Mouse (Mus musculus) midbrain, embryonic 12.5 days (tissue): ENCODE measurements around the gene Srsf12. TPM values are rescaled to one million over a fixed set of nuclear protein-coding genes. Genes with fewer than 3 reads are reported as not detected.

Source experiments
- ATAC-seq: fragments of 200-750 bp; cut with Nextera tagmentation; 2 replicates; pipeline ENCODE4 v1.8.0; 2017; ENCODE audit warnings: low read depth, moderate TSS enrichment, moderate library complexity; ENCODE audit not compliant: low FRiP score
- H3K27ac ChIP-seq: fragments of 300-500 bp; sonication (generic); replicated peaks from 2 replicates; pipeline ENCODE4 v1.5.1; 2016; ENCODE audit warnings: mild to moderate bottlenecking
- H3K27me3 ChIP-seq: fragments of 300-500 bp; sonication (generic); 2 replicates; pipeline ENCODE4 v1.6.1; 2016; ENCODE audit warnings: mild to moderate bottlenecking
- H3K36me3 ChIP-seq: fragments of 300-500 bp; sonication (generic); 2 replicates; pipeline ENCODE4 v1.6.1; 2016
- H3K4me1 ChIP-seq: fragments of 300-500 bp; sonication (generic); 2 replicates; pipeline ENCODE4 v1.6.1; 2016
- H3K4me2 ChIP-seq: fragments of 300-500 bp; sonication (generic); replicated peaks from 2 replicates; pipeline ENCODE4 v1.6.1; 2016; ENCODE audit warnings: mild to moderate bottlenecking, moderate library complexity
- H3K4me3 ChIP-seq: fragments of 300-500 bp; sonication (generic); 2 replicates; pipeline ENCODE4 v1.5.1; 2016; ENCODE audit warnings: mild to moderate bottlenecking
- H3K9ac ChIP-seq: fragments of 300-500 bp; sonication (generic); replicated peaks from 2 replicates; pipeline ENCODE4 v1.6.1; 2016; ENCODE audit warnings: mild to moderate bottlenecking, moderate library complexity
- H3K9me3 ChIP-seq: fragments of 300-500 bp; sonication (generic); 2 replicates; pipeline ENCODE4 v1.6.1; 2016; ENCODE audit warnings: mild to moderate bottlenecking
- WGBS: fragments of 180-500 bp; shearing (Covaris S2); methylation state at CpG from one replicate; pipeline ENCODE4 v1.1.7; 2016; 5-methylcytosine and 5-hydroxymethylcytosine counted together
- polyA plus RNA-seq: library from polyadenylated mRNA; unstranded; fragments of >200 nt; fragmentation: Nextera tagmentation; extraction: Ambion mirVana; gene quantifications from 2 replicates; pipeline ENCODE4 v1.2.1, GENCODE M21; 2016

The Srsf12 gene
- polyA plus RNA-seq, 1 experiment from 2014 or later, result 14.3 TPM

DNA sequence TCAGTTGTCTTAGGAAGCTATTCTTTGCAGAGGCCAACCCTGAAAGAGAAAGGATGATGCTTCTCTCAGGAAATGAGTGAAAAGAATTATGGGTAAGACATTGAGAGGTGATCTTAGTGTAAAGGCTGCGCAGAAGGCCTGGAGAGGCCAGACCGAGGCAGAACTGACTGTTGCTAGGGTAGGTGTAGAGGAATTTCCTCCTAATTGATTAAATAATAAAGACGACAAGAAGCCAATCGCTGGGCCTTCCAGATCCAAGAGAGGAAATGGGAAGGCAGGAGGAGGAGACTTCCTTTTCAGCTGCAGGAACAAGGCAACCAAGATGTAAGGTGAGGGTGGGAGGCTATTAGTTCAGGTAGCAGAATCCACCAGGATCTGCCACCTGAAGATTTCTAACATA is 45.9 kb downstream of the Srsf12 start:
- Histone ChIP-seq H3K27me3 (no peaks in the 10 kb centered on the region), H3K4me2 (no peak overlapping the region), H3K9me3 (no peaks in the 10 kb centered on the region), H3K4me1 (peaks cover 2% of the 10 kb centered on the region; the same call in 1 of the 2 replicates), H3K4me3 (no peak overlapping the region), H3K9ac (no peak overlapping the region), H3K27ac (no peak overlapping the region), H3K36me3 (no peaks in the 10 kb centered on the region)
- 66% methylated on average over 4 of the region's 4 CpGs for WGBS
- ATAC-seq, result no peak

GRCm38 (mm10) chr4:33257263-33257964 is 48.6 kb downstream of the Srsf12 start:
- Histone ChIP-seq H3K4me3 (no peak overlapping the region), H3K27me3 (no peaks in the 10 kb centered on the region), H3K36me3 (no peaks in the 10 kb centered on the region), H3K9me3 (no peaks in the 10 kb centered on the region), H3K27ac (no peak overlapping the region), H3K4me1 (no peaks in the 10 kb centered on the region), H3K4me2 (no peak overlapping the region), H3K9ac (no peak overlapping the region)
- 84% methylated on average over 11 of the region's 11 CpGs for WGBS
- ATAC-seq, result no peak

GRCm38 (mm10) chr4:33260311-33260710 is 51.5 kb downstream of the Srsf12 start:
- no peaks in the 10 kb centered on the region for H3K27me3 ChIP-seq
- no peaks in the 10 kb centered on the region for H3K9me3 ChIP-seq
- no peaks in the 10 kb centered on the region for H3K4me1 ChIP-seq
- H3K4me3 ChIP-seq, result no peak overlapping the region
- no peak overlapping the region for H3K27ac ChIP-seq
- ATAC-seq, result no peak
- no peaks in the 10 kb centered on the region for H3K36me3 ChIP-seq
- H3K4me2 ChIP-seq, result no peak overlapping the region
- H3K9ac ChIP-seq, result no peak overlapping the region

GRCm38 (mm10) chr4:33261311-33261753 is 52.5 kb downstream of the Srsf12 start:
- H3K27me3 ChIP-seq, result no peaks in the 10 kb centered on the region
- H3K27ac ChIP-seq, result no peak overlapping the region
- H3K36me3 ChIP-seq, result no peaks in the 10 kb centered on the region
- ATAC-seq, result no peak
- WGBS, result 76% methylated on average over 7 of the region's 7 CpGs
- H3K4me2 ChIP-seq, result no peak overlapping the region
- H3K9ac ChIP-seq, result no peak overlapping the region
- no peaks in the 10 kb centered on the region for H3K9me3 ChIP-seq
- H3K4me3 ChIP-seq, result no peak overlapping the region
- H3K4me1 ChIP-seq, result no peaks in the 10 kb centered on the region

- ATAC-seq, result no peak
- no peaks in the 10 kb centered on the region for H3K4me1 ChIP-seq
- H3K4me3 ChIP-seq, result no peak overlapping the region
- 82% methylated on average over 1 of the region's 1 CpGs for WGBS
- no peak overlapping the region for H3K27ac ChIP-seq
- H3K4me2 ChIP-seq, result no peak overlapping the region
- no peaks in the 10 kb centered on the region for H3K36me3 ChIP-seq
- no peaks in the 10 kb centered on the region for H3K27me3 ChIP-seq
- H3K9ac ChIP-seq, result no peak overlapping the region
- no peaks in the 10 kb centered on the region for H3K9me3 ChIP-seq
These were observed 54.1 kb downstream of the Srsf12 start for GRCm38 (mm10) chr4:33262897-33263296.

DNA sequence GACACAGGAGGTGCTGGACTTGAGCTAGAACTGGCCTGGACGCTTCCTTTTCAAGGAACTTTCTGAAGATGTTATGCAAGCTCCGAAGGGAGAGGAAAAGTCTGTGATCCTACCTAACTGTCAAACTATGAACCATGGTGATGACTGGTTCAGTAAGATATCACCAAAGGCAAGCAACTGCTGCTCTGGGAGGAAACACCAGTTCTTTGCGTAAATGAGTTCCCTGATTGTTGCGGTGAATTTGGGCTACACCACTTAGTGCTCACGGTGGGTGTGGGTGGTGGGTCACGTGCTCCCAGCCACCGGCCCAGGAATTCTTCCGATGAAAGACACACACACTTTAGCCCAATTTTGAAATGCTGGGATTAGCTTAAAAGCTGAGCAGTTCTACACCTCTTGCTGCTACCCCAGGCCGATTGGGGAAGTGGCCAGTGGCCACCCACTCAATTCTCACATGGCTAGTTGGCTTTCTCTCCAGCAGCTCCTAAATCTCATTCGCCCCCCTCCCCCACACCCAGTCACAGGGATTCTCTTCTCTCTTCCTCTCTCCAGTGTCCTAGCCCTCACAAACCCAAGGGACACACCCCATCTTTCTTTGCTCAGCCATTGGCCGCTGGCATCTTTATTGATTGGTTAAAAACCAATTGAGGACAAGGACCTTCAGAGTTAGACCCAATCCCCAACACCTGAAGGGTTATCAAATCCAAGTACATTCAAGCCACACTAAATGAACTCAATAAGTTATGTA is 56.4 kb downstream of the Srsf12 start:
- no peaks in the 10 kb centered on the region for H3K36me3 ChIP-seq
- H3K4me2 ChIP-seq, result no peak overlapping the region
- no peaks in the 10 kb centered on the region for H3K4me1 ChIP-seq
- H3K9me3 ChIP-seq, result no peaks in the 10 kb centered on the region
- H3K9ac ChIP-seq, result no peak overlapping the region
- H3K27me3 ChIP-seq, result no peaks in the 10 kb centered on the region
- no peak overlapping the region for H3K4me3 ChIP-seq
- H3K27ac ChIP-seq, result no peak overlapping the region
- no peak for ATAC-seq
- whole genome bisulfite sequencing, result 89% methylated on average over 11 of the region's 11 CpGs

GRCm38 (mm10) chr4:33270386-33271314 is 61.9 kb downstream of the Srsf12 start:
- WGBS, result 82% methylated on average over 11 of the region's 11 CpGs
- no peak overlapping the region for H3K9ac ChIP-seq
- H3K27me3 ChIP-seq, result no peaks in the 10 kb centered on the region
- no peak for ATAC-seq
- H3K4me3 ChIP-seq, result no peak overlapping the region
- no peak overlapping the region for H3K4me2 ChIP-seq
- no peaks in the 10 kb centered on the region for H3K36me3 ChIP-seq
- no peak overlapping the region for H3K27ac ChIP-seq
- H3K9me3 ChIP-seq, result no peaks in the 10 kb centered on the region
- H3K4me1 ChIP-seq, result no peaks in the 10 kb centered on the region

DNA sequence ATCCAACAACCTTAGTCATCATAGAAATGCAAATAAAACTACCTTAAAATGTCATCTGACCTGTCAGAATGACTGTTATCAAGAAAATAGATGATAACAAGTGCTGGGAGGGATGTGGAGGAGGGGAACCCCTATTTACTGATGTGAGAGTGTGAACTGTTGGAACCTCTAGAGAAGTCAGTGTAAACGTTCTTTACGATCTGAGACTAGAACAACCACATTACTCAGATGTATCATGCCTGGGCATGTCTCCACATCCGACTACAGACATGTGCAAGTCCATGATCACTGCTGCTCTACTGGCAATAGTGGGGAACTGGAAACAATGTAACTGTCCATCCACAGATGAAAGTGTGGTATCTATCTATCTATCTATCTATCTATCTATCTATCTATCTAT is 64.6 kb downstream of the Srsf12 start:
- Histone ChIP-seq H3K4me2 (no peak overlapping the region), H3K4me3 (no peak overlapping the region), H3K9me3 (no peaks in the 10 kb centered on the region), H3K4me1 (no peaks in the 10 kb centered on the region), H3K9ac (no peak overlapping the region), H3K36me3 (no peaks in the 10 kb centered on the region), H3K27me3 (no peaks in the 10 kb centered on the region), H3K27ac (no peak overlapping the region)
- WGBS, result 88% methylated on average over 3 of the region's 3 CpGs
- no peak for ATAC-seq

DNA sequence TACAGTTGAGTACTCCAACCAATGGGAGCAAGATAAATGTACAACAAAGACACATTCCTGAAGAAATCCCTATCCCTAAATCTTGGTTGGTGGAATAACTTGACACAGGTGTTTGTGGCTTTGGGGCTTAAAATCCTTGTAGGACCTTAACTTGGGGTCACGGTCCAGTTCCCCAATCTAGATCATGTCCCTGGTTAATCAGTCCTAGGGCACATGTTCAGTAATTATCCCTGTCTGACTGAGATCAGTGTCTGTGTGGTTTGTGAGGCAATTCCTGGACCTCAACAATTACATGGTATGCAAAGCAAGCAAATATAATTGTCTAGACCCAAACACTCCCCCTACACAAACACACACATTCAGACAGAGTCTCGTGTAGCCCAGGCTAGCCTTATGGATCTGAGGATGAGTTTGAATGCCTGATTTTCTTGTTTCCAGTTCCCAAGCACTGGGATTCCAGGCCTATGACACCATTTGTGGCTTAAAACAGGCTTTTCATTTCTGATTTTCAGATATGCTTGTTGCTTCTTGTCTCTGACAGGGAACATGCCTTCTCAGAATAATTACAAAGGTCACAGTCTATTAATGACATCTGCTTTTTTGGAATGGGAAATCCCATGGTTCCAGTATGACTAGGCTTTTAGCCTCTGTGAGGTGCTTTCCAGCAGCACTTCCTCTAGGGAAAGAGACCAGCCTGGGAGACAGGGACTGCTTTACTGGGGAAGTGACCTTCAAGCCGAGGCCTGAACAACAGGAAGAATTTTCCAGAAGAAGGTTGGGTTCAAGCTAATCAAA is 73.3 kb downstream of the Srsf12 start:
- 89% methylated on average over 3 of the region's 3 CpGs for WGBS
- ATAC-seq, result no peak

More for the DNA sequence above, 73.3 kb downstream of the Srsf12 start:
- H3K9ac ChIP-seq, result no peak overlapping the region
- no peaks in the 10 kb centered on the region for H3K9me3 ChIP-seq
- H3K27me3 ChIP-seq, result no peaks in the 10 kb centered on the region
- no peaks in the 10 kb centered on the region for H3K36me3 ChIP-seq
- no peak overlapping the region for H3K4me3 ChIP-seq
- H3K4me2 ChIP-seq, result no peak overlapping the region
- no peaks in the 10 kb centered on the region for H3K4me1 ChIP-seq
- H3K27ac ChIP-seq, result no peak overlapping the region
